Mouse (Mus musculus) bone marrow macrophage, adult 2 months (primary cell): ENCODE results near the gene Mvb12a.

Experiments used
- CTCF ChIP-seq: IDR thresholded peaks from 2 replicates; pipeline ENCODE4 v1.5.1; 2012; ENCODE audit warnings: low read depth, mild to moderate bottlenecking, low read length, moderate library complexity
- POLR2A ChIP-seq: IDR thresholded peaks from 2 replicates; pipeline ENCODE4 v1.6.1; 2012; ENCODE audit warnings: mild to moderate bottlenecking, low read depth, low read length, borderline replicate concordance

GRCm38 (mm10) chr8:71496481-71496880 is 46.2 kb upstream of the Mvb12a start:
- no peak for TF ChIP-seq CTCF
- TF ChIP-seq POLR2A, result no peak
